Mouse (Mus musculus) myocyte (in vitro differentiated cells): ENCODE measurements around the gene Rtbdn.

Experiments
- MAX ChIP-seq: IDR thresholded peaks from one replicate; pipeline ENCODE4 v1.6.1; 2011; ENCODE audit warnings: low read depth, mild to moderate bottlenecking, control low read depth
- POLR2A ChIP-seq: IDR thresholded peaks from one replicate; pipeline ENCODE4 v1.6.1; 2011; ENCODE audit warnings: low read depth, mild to moderate bottlenecking, control low read depth, moderate library complexity; ENCODE audit not compliant: insufficient read length
- TCF12 ChIP-seq: IDR thresholded peaks from one replicate; pipeline ENCODE4 v1.6.1; 2011; ENCODE audit warnings: mild to moderate bottlenecking, control low read depth; ENCODE audit not compliant: poor library complexity, insufficient read depth, severe bottlenecking

DNA sequence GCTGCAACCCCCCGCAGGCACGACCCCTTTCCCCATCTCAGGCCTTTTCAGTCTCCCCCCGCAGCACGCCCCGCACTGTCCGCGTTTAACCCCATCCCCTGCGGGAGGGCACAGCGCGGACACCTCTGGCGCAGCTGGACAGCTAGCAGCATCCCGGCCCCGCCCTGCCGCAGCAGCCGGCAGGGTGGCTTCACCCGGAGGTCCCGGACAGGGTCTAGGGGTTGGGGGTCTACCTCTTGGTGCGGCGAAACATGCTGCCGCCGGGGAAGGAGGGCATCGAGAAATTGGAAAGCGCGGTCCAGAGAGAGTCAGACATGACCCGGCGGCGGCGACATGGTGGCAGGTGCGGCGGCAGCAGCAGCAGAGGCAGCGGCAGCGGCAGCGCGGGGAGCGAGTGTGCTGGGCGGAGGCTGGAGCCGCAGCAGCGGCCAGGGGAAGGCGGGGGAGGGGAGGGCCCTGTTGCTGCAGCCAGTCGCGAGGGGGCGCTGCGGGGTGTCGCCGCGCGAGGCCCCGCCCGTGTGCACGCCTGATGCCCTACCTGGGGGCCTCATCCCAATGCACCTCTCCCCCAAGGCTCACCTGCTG, 9.7 kb upstream of the Rtbdn start, which contains the start of gene Mast1:
- TF ChIP-seq POLR2A, result no peak
- TF ChIP-seq TCF12, result no peak
- no peak for TF ChIP-seq MAX
